Mouse (Mus musculus): ENCODE results near the gene Mutyh.

- TF ChIP-seq HCFC1 (IDR thresholded peaks at IDR 0.05; ENCODE audit: borderline replicate concordance, insufficient read depth, low read length) (no peak), ZNF384 (IDR thresholded peaks at IDR 0.05; ENCODE audit: low read depth, low read length) (no peak), MAFK (IDR thresholded peaks at IDR 0.05; ENCODE audit: insufficient read depth, low read depth, low read length) (no peak)
Observed at GRCm38 (mm10) chr4:116788956-116789355, 18.6 kb upstream of the Mutyh start.
